Comparison of ENCODE assay signal across 15 mouse cellular contexts in genomic region chr3:27320613-27321495, GRCm38 (mm10). TPM values are rescaled to one million over a fixed set of nuclear protein-coding genes. Genes with fewer than 3 reads are reported as not detected.
DNase-seq lines count a peak whose midpoint lies in the region; ATAC-seq lines count a peak whose summit lies in the region.
"Had no signal": no experiment of that assay in that cellular context is flagged by ENCODE, and none has a peak within 500 bp of the region (broad histone marks: within the 10 kb centered on the region; RNA-seq: fewer than 3 reads in every experiment).

No protein-coding gene starts in this region.

- H3K9me3 ChIP-seq in heart, embryonic 11.5 days (replicated peaks; ENCODE audit: control insufficient read depth, low read length), result no peaks in the 10 kb centered on the region
- no peaks in the 10 kb centered on the region for H3K9me3 ChIP-seq in heart, embryonic 13.5 days
- no peaks in the 10 kb centered on the region for H3K9me3 ChIP-seq in kidney, embryonic 15.5 days (replicated peaks)
- H3K9me3 ChIP-seq: forebrain, embryonic 12.5 days; hindbrain, embryonic 15.5 days had no signal

- H3K4me3 ChIP-seq in heart, embryonic 11.5 days (ENCODE audit: low read depth, low read length), result no peak overlapping the region
- H3K4me3 ChIP-seq in heart, embryonic 13.5 days, result no peak overlapping the region
- no peak overlapping the region for H3K4me3 ChIP-seq in kidney, embryonic 15.5 days (replicated peaks)
- H3K4me3 ChIP-seq: forebrain, embryonic 12.5 days; hindbrain, embryonic 15.5 days had no signal

- no peak overlapping the region for H3K9ac ChIP-seq in heart, embryonic 11.5 days (ENCODE audit: low read depth, low read length)
- H3K9ac ChIP-seq in heart, embryonic 13.5 days, result no peak overlapping the region
- no peak overlapping the region for H3K9ac ChIP-seq in kidney, embryonic 15.5 days
- H3K9ac ChIP-seq: forebrain, embryonic 12.5 days; hindbrain, embryonic 15.5 days had no signal

- H3K27ac ChIP-seq in heart, embryonic 11.5 days (ENCODE audit: low read depth, low read length), result no peak overlapping the region
- H3K27ac ChIP-seq in heart, embryonic 13.5 days (replicated peaks), result 0 out of 2 replicates have a peak overlapping the region, but pooled peaks have one; percentile 41
- H3K27ac ChIP-seq in kidney, embryonic 15.5 days, result peak overlapping the region; percentile 32; the same call in 1 of the 2 replicates
- H3K27ac ChIP-seq: forebrain, embryonic 12.5 days; hindbrain, embryonic 15.5 days had no signal

- H3K4me1 ChIP-seq in heart, embryonic 11.5 days (ENCODE audit: control insufficient read depth, insufficient read depth, low read length), result 0 out of 2 replicates have a peak, but pooled peaks cover 5% of the 10 kb centered on the region
- H3K4me1 ChIP-seq in heart, embryonic 13.5 days, result peaks cover 10% of the 10 kb centered on the region
- peaks cover 22% of the 10 kb centered on the region; the same call in 1 of the 2 replicates for H3K4me1 ChIP-seq in kidney, embryonic 15.5 days
- H3K4me1 ChIP-seq: forebrain, embryonic 12.5 days; hindbrain, embryonic 15.5 days had no signal

- WGBS in heart, embryonic 11.5 days (ENCODE audit: insufficient replicate concordance), result 70% methylated on average over 9 of the region's 9 CpGs
- WGBS in heart, embryonic 13.5 days, result 65% methylated on average over 9 of the region's 9 CpGs
- 77% methylated on average over 9 of the region's 9 CpGs for WGBS in kidney, embryonic 15.5 days

- DNase-seq in heart, adult 18-20 months, result peak; percentile 55 to 67
- peak; percentile 65 for DNase-seq in lung, postnatal 36 days
- no peak for DNase-seq in spleen, postnatal 14 days (ENCODE audit: low spot score in 2 of 2)
- DNase-seq in thymus, postnatal 4 days, result no peak
- no peak for DNase-seq in cerebellum, adult 11 months
- DNase-seq: cerebellum, adult 9-11 months had no signal

- no peaks in the 10 kb centered on the region for H3K27me3 ChIP-seq in heart, embryonic 11.5 days (ENCODE audit: control insufficient read depth, insufficient read depth, low read length)
- no peaks in the 10 kb centered on the region for H3K27me3 ChIP-seq in heart, embryonic 13.5 days (replicated peaks)
- H3K27me3 ChIP-seq in kidney, embryonic 15.5 days, result no peaks in the 10 kb centered on the region
- H3K27me3 ChIP-seq: CH12.LX; forebrain, embryonic 12.5 days; hindbrain, embryonic 15.5 days had no signal

- ATAC-seq in heart, embryonic 11.5 days (replicated peaks; ENCODE audit: insufficient number of reproducible peaks, low FRiP score, low TSS enrichment), result no peak
- no peak; the same call in 1 of the 2 replicates for ATAC-seq in heart, embryonic 13.5 days (ENCODE audit: extremely low read depth, insufficient number of reproducible peaks, low FRiP score, low TSS enrichment)
- ATAC-seq in kidney, embryonic 15.5 days (replicated peaks; ENCODE audit: low FRiP score), result no peak

- no peak overlapping the region for H3K4me2 ChIP-seq in heart, embryonic 11.5 days
- no peak overlapping the region for H3K4me2 ChIP-seq in heart, embryonic 13.5 days
- no peak overlapping the region for H3K4me2 ChIP-seq in kidney, embryonic 15.5 days
- H3K4me2 ChIP-seq: forebrain, embryonic 12.5 days; hindbrain, embryonic 15.5 days had no signal

- H3K36me3 ChIP-seq in heart, embryonic 11.5 days (ENCODE audit: control insufficient read depth, insufficient read depth, low read length), result no peaks in the 10 kb centered on the region
- no peaks in the 10 kb centered on the region for H3K36me3 ChIP-seq in heart, embryonic 13.5 days
- no peaks in the 10 kb centered on the region for H3K36me3 ChIP-seq in kidney, embryonic 15.5 days
- H3K36me3 ChIP-seq: forebrain, embryonic 12.5 days; hindbrain, embryonic 15.5 days had no signal

RNA-seq across cellular contexts. Expression of gene Tnfsf10, which starts 4.0 kb away (rescaled TPM):
- total RNA-seq in heart, adult 18-20 months (2021), result 10 to 100 TPM in 1 of 2 experiments, 1 to 10 TPM in 1; 6.3 to 10.0 TPM
- polyA plus RNA-seq in heart, embryonic 11.5 days (2014; fragmentation: Nextera tagmentation; extraction: Ambion mirVana), result not detected in 2 replicates
- polyA plus RNA-seq in heart, embryonic 13.5 days (2015; fragmentation: Nextera tagmentation; extraction: Ambion mirVana), result 0.11 and 0.31 TPM in 2 replicates
- polyA plus RNA-seq in kidney, embryonic 15.5 days (2015; fragmentation: Nextera tagmentation; extraction: Ambion mirVana), result 0.44 and 0.45 TPM in 2 replicates
- polyA plus RNA-seq: forebrain, embryonic 12.5 days had no signal

RNA-seq across cellular contexts. Expression of gene Ghsr, which starts 50.3 kb away (rescaled TPM):
- total RNA-seq in heart, adult 18-20 months (2021), result not detected
- polyA plus RNA-seq in heart, embryonic 11.5 days (2014; fragmentation: Nextera tagmentation; extraction: Ambion mirVana), result not detected in 2 replicates
- polyA plus RNA-seq in heart, embryonic 13.5 days (2015; fragmentation: Nextera tagmentation; extraction: Ambion mirVana), result not detected in 2 replicates
- not detected in 2 replicates for polyA plus RNA-seq in kidney, embryonic 15.5 days (2015; fragmentation: Nextera tagmentation; extraction: Ambion mirVana)
- total RNA-seq: CH12.LX; monocyte, adult 5-6 weeks had no signal
- polyA plus RNA-seq: forebrain, embryonic 12.5 days; limb, embryonic 14.5 days; testis, adult 2 months had no signal

Comparison
In these comparisons a context has a peak if more than half of its experiments do, and no peak if none do; other contexts are left out.
1. DNase-seq: peak in heart, adult 18-20 months (2 of 2) and lung, postnatal 36 days (single experiment); none in spleen, postnatal 14 days (0 of 2), thymus, postnatal 4 days (single experiment) and cerebellum, adult 11 months (single experiment).